Mouse (Mus musculus) v-Abl transformed pro-B cells (cell line): ENCODE data around the gene Lrrk2.

Experiments used
- in situ Hi-C, 2 experiments: fragments of 400-800 bp; cut with MboI; formaldehyde crosslinking; loops; one replicate each; pipeline ENCODE4 v1.15.1; 2025; ENCODE audit not compliant: unreplicated experiment in 2 of 2

Lrrk2 gene

GRCm38 (mm10) chr15:91672645-91673568 is at the start of gene Lrrk2:
Gene Lrrk2 (plus strand): TSS chr15:91673175.
- in situ Hi-C loops: loop anchor here in 1 of 2 experiments (25.0 kb wide), 1 partner anchor 1336 kb away; no protein-coding TSS in a partner anchor

DNA sequence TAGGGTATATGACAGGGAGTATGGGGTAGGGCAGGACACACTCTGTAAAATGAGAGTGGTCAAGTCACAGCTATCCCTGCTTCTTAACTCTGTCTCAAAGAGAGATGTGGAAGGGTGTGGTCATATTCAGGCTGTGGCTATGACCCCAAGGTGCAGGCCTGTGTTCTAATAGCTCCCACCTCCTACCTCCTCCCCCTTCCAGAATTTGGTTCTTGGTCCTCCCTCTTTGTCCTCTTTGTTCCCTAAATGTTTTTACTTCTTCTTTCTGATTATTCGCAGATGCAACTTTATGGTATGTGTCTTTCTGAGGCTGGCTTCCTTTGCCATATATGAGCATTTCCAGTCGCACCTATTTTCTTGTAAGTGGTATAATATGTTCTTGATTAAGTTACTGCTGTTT is 48.5 kb upstream of the Lrrk2 start:
- in situ Hi-C loops: no loop called here

- in situ Hi-C loops: loop anchor here in 1 of 2 experiments (25.0 kb wide), 2 partner anchors 708 to 1633 kb away; no protein-coding TSS in a partner anchor
Observed at GRCm38 (mm10) chr15:91629137-91629536, 43.8 kb upstream of the Lrrk2 start.

GRCm38 (mm10) chr15:91632473-91632872 is 40.5 kb upstream of the Lrrk2 start:
- in situ Hi-C loops: loop anchor here (5.0 to 25.0 kb wide), 3 partner anchors 45 to 1630 kb away; no protein-coding TSS in a partner anchor

DNA sequence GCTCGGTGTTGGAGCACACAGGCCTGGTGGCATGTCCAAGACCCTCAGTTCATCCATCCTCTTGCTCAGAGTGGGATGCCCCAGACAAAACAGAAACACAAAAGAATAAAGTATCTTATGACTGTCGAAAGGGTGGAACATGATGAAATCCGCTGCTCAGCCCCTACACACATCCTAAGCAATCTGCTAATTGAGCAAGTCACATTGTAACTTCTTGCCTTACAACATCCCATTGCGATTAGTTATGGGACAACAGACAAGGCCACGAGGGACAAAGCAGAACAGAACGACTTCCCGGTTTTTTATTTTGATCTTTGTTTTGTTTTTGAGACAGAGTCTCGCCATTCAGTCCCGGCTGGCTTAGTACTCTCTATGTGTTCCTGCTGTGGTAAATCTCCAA is 39.9 kb upstream of the Lrrk2 start:
- in situ Hi-C loops: loop anchor here (5.0 to 25.0 kb wide), 3 partner anchors 44 to 1629 kb away; no protein-coding TSS in a partner anchor

- in situ Hi-C loops: loop anchor here (5.0 to 25.0 kb wide), 3 partner anchors 43 to 1628 kb away; no protein-coding TSS in a partner anchor
Observed at GRCm38 (mm10) chr15:91633806-91634205, 39.2 kb upstream of the Lrrk2 start.

DNA sequence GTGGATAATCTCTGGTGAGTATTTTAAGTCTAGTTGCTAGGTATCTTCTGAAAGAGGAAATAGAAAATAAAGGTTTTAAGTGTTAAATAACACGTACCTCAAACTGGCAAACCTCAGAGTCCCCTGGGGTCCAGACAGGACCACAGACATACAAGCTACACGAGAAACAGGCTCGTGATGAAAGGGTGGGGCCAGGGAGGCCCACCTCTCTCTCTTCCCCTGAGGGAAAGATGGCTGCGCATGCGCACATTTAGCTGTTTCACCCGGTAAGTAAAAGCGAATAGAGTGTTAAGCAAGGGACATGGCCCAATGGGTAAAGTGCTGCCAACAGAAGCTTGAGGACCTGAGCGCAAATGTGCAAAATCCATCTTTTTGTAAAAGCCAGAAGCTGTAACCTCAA is 38.7 kb upstream of the Lrrk2 start:
- in situ Hi-C loops: loop anchor here (5.0 to 25.0 kb wide), 3 partner anchors 43 to 1628 kb away; no protein-coding TSS in a partner anchor

DNA sequence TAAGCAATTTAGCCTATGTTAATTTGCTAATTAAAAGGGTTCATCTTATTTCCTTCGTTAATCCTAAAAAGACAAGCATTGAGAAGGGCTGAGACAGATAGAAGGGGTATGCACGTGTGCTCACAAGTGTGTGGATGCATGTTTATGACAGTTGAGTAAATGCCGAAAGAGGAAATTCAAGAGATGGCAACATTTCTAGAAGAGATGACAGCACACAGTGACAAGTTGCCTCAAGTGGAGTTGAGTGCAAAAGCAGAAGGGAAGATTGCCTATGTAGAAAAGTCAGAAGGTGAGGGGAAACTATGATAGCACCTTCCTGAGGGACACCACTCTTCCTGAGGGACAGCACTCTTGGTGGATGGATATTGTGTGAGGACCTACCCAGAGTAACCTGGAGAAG is 31.3 kb upstream of the Lrrk2 start:
- in situ Hi-C loops: loop anchor here in 1 of 2 experiments (25.0 kb wide), 2 partner anchors 696 to 1621 kb away; no protein-coding TSS in a partner anchor

GRCm38 (mm10) chr15:91642682-91643306 is 30.2 kb upstream of the Lrrk2 start:
- in situ Hi-C loops: loop anchor here in 1 of 2 experiments (25.0 kb wide), 2 partner anchors 695 to 1620 kb away; no protein-coding TSS in a partner anchor

- in situ Hi-C loops: loop anchor here in 1 of 2 experiments (25.0 kb wide), 2 partner anchors 694 to 1619 kb away; no protein-coding TSS in a partner anchor
Observed at GRCm38 (mm10) chr15:91643632-91644348, 29.2 kb upstream of the Lrrk2 start.

DNA sequence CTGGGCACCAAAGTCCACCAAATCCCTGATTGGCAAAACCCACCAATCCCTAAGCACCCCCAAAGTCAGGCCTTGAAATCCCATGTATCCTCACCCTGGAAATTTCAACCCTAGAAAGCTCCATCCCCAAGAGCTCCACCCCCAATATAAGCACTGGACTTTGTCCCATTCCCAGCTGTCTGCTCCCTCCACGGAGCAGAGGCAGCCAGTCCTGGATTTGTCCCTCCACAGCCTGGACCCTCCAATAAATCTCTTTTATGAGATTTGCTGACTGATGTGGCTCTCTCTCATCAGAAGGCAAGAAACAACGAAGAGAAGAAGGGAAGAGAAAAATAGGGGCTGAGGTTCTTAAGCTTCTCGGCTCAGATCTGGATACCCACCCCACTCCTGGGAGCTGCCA is 22.7 kb upstream of the Lrrk2 start:
- in situ Hi-C loops: loop anchor here in 1 of 2 experiments (25.0 kb wide), 1 partner anchor 1313 kb away; no protein-coding TSS in a partner anchor

- in situ Hi-C loops: loop anchor here in 1 of 2 experiments (25.0 kb wide), 1 partner anchor 1314 kb away; no protein-coding TSS in a partner anchor
Observed at GRCm38 (mm10) chr15:91651493-91651892, 21.5 kb upstream of the Lrrk2 start.

DNA sequence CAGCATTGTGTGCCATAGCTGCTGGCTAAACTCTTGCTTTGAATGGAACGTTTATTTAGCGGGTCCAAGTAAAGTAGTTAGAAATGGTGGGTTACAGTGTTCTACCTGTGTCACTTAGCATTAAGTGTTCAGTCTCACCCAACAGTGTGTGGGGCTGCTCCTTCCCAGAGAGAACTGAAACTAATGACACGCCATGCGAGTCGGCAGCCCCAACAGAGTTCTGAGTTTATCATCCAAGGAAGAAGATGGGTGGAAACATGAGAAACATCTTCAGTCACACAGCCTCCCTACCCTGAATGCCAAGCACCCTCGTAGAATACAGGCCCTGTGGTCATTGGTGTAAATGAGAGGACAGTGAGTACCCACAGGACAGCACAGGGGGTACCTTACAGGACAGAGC is 14.7 kb upstream of the Lrrk2 start:
- in situ Hi-C loops: loop anchor here in 1 of 2 experiments (25.0 kb wide), 1 partner anchor 1321 kb away; no protein-coding TSS in a partner anchor

- in situ Hi-C loops: loop anchor here in 1 of 2 experiments (25.0 kb wide), 1 partner anchor 1323 kb away; no protein-coding TSS in a partner anchor
Observed at GRCm38 (mm10) chr15:91660277-91661078, 12.5 kb upstream of the Lrrk2 start.

DNA sequence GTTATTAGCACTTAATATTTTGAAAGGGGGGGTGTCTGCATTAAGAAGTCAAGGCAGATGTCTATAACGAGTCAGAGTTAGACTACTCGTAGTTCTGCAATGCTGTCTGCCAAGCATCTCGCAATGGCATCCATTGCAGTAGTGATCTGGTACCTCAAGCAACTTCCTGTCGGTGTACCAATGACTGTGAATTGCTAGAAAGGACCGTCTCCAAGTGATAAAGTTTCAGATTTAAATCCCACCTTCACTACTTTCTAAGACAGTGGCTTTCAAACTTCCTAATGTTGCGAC is 12.0 kb upstream of the Lrrk2 start:
- in situ Hi-C loops: loop anchor here in 1 of 2 experiments (25.0 kb wide), 1 partner anchor 1324 kb away; no protein-coding TSS in a partner anchor

DNA sequence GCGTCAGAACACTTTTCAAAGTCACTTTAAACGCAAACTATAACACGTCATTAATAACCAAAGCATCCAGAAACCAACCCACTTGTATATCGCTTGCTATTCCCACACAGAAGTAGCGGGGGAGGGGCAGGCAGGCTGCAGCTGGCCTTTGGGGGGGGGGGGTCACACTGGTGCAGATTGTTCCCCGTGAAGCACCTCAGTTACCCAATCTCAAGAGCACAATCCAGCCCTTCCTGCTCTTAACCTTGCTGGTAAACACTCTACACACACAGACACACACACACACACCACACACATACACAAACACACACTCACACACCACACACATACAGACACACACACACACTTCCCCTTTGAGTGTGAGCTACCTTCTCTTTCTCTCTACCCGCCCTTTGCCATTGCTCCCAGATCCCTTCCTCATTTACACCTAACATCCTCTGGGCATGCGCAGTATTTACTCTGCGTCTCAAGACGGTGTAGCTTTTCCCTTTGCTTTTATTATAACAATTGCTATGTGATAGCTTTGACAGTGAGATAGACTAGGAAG is 8.3 kb upstream of the Lrrk2 start:
- in situ Hi-C loops: loop anchor here in 1 of 2 experiments (25.0 kb wide), 1 partner anchor 1327 kb away; no protein-coding TSS in a partner anchor

DNA sequence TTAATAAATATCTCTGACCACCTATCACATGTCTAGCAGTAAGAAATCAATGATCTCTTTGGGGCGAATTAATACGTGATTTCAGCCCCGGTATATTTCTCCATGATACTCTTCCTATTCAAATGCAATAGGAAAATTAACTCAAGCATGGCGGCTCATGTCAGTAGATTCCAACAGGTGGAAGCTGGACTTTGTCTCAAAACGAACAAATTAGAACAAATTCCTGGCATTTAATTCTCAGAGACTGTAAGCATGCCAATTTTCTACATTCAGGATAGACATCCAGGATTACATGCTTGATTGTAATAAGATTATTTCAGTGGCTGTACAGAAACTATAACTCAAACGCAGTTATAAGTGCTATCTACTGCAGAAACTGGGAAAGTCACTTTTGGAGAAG is 7.4 kb upstream of the Lrrk2 start:
- in situ Hi-C loops: loop anchor here in 1 of 2 experiments (25.0 kb wide), 1 partner anchor 1328 kb away; no protein-coding TSS in a partner anchor

DNA sequence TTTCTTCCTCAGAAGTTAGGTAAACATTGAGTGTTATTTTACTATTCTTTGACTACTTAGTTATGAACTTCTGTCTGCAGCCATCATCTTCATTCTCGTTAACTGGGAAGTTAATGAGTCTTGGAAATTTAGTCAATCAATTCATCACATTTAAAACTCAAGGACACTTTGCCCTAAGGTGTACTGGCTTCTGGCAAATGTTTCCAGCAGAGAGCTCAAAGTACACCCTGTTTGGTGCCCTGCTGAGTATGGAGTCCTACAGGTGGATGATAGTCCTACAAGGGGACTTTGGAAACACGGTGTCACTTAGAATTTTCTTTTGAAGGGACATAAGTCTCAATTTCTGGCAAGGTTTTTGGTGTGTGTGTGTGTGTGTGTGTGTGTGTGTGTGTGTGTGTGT is 1.8 kb upstream of the Lrrk2 start:
- in situ Hi-C loops: loop anchor here in 1 of 2 experiments (25.0 kb wide), 1 partner anchor 1334 kb away; no protein-coding TSS in a partner anchor

- in situ Hi-C loops: loop anchor here in 1 of 2 experiments (25.0 kb wide), 1 partner anchor 1335 kb away; no protein-coding TSS in a partner anchor
Observed at GRCm38 (mm10) chr15:91671987-91672386, 988 bp upstream of the Lrrk2 start.
